Mouse (Mus musculus): Measurements from ENCODE around the gene Sdr39u1.

Gene Sdr39u1

GRCm38 (mm10) chr14:55866962-55867361, 33.1 kb downstream of the Sdr39u1 start:
- in situ Hi-C loops (cut with MboI; ENCODE audit: unreplicated experiment in 2 of 2), result loop anchor here (10.0 to 25.0 kb wide), 2 partner anchors 82 to 445 kb away; partner anchors contain the start of genes Adcy4 (in 1 of the 2) and Ripk3 (in 1 of the 2)

- in situ Hi-C loops (cut with MboI; ENCODE audit: unreplicated experiment in 2 of 2), result loop anchor here (10.0 to 25.0 kb wide), 2 partner anchors 79 to 449 kb away; partner anchors contain the start of genes Adcy4 (in 1 of the 2) and Ripk3 (in 1 of the 2)
Observed at GRCm38 (mm10) chr14:55863773-55864172, 36.3 kb downstream of the Sdr39u1 start.

DNA sequence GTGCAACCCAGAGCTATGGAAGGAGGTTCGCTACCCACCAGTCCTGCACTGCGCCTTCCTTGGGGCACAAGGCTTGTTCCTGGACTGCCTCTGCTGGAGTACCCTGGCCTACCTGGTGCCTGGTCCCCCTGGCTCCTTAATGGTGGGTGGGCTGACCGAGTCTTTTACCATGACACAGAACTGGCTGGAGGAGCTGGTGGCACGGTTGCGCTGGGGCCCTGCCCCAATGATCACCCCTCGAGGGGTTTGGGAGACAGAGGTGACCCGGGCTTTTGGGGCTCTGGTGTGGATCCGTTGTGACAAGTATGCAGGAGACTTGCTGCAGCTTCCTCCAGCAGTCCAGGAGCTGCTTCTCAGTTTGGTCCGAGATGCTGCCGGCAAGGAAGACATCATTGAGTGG, 37.1 kb downstream of the Sdr39u1 start:
- in situ Hi-C loops (cut with MboI; ENCODE audit: unreplicated experiment in 2 of 2), result loop anchor here (10.0 to 25.0 kb wide), 2 partner anchors 78 to 449 kb away; partner anchors contain the start of genes Adcy4 (in 1 of the 2) and Ripk3 (in 1 of the 2)

- in situ Hi-C loops (cut with MboI; ENCODE audit: unreplicated experiment in 2 of 2), result loop anchor here (10.0 to 25.0 kb wide), 2 partner anchors 77 to 450 kb away; partner anchors contain the start of genes Adcy4 (in 1 of the 2) and Ripk3 (in 1 of the 2)
Observed at GRCm38 (mm10) chr14:55862186-55862585, 37.9 kb downstream of the Sdr39u1 start.

DNA sequence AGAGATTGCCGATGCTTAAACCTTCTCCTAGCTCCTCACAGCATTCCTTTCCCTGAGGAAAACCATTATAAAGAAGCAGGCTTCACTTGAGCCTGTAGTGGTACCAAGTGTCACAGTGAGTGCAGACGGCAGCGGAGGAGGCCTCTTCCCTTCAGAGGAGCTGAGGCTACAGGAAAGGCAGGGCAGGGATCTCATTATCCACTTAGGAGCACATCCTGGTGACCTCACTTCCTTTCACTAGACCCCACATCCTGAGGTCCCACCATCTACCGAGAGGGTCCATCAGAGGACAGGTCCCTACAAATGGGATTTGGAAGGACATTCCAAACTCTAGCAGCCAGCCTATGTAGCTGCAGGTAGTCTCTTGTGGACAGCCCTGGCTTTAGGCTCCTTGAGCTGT, 42.5 kb downstream of the Sdr39u1 start:
- in situ Hi-C loops (cut with MboI; ENCODE audit: unreplicated experiment in 2 of 2), result loop anchor here in 1 of 2 experiments (25.0 kb wide), 1 partner anchor 455 kb away; no protein-coding TSS in a partner anchor

GRCm38 (mm10) chr14:55855101-55855561, 45.0 kb downstream of the Sdr39u1 start:
- in situ Hi-C loops (cut with MboI; ENCODE audit: unreplicated experiment in 2 of 2), result loop anchor here in 1 of 2 experiments (25.0 kb wide), 1 partner anchor 457 kb away; no protein-coding TSS in a partner anchor

- in situ Hi-C loops (cut with MboI; ENCODE audit: unreplicated experiment in 2 of 2), result loop anchor here in 1 of 2 experiments (25.0 kb wide), 1 partner anchor 458 kb away; no protein-coding TSS in a partner anchor
Observed at GRCm38 (mm10) chr14:55854406-55855100, 45.5 kb downstream of the Sdr39u1 start.

DNA sequence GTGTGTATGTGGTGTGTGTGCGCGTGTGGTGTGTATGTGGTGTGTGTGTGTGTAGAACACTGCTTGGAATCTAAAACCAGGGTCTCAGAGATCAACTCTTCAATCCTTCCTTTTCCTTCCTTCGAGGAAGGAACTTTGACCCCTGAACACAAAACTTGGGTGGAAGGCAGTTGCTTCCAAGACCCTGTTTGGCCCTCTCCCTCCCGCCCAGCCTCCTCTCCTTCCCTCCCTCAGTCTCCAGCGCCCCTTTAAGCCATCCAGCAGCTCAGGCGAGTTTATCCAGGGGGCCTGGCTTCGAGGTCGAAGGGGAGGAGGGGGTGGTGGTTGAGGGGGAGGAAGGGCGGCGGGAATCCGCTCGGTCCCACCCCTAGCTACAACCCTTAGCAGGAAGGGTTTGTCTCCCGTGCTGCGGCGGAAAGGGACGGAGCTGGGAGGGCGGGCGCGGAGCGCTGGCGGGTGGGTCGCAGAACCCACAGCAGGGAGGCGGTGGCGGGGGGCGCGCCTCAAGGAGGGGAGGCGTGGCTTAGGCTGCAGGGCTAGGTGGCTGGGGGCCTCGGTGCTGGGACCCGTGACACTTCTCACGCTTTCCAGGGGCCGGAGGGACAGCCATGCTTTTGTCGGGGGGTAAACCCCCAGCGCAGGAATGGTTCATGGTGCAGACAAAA, 46.3 kb downstream of the Sdr39u1 start, which contains the start of gene Nynrin:
TSS of gene Nynrin (plus strand) at position 390 of the 665 bp plus-strand sequence.
- in situ Hi-C loops (cut with MboI; ENCODE audit: unreplicated experiment in 2 of 2), result loop anchor here in 1 of 2 experiments (25.0 kb wide), 1 partner anchor 459 kb away; no protein-coding TSS in a partner anchor

- in situ Hi-C loops (cut with MboI; ENCODE audit: unreplicated experiment in 2 of 2), result loop anchor here in 1 of 2 experiments (25.0 kb wide), 1 partner anchor 459 kb away; no protein-coding TSS in a partner anchor
Observed at GRCm38 (mm10) chr14:55852646-55853551, 47.2 kb downstream of the Sdr39u1 start.

- in situ Hi-C loops (cut with MboI; ENCODE audit: unreplicated experiment in 2 of 2), result loop anchor here in 1 of 2 experiments (25.0 kb wide), 1 partner anchor 461 kb away; no protein-coding TSS in a partner anchor
Observed at GRCm38 (mm10) chr14:55850885-55851284, 49.2 kb downstream of the Sdr39u1 start.
